Mouse (Mus musculus): ENCODE results near the gene Shbg.
"Not testable (repeated sequence)": the region's sequence is repeated elsewhere in the genome, so short reads cannot be mapped to it uniquely, and the experiment has no call there.

The Shbg gene

DNA sequence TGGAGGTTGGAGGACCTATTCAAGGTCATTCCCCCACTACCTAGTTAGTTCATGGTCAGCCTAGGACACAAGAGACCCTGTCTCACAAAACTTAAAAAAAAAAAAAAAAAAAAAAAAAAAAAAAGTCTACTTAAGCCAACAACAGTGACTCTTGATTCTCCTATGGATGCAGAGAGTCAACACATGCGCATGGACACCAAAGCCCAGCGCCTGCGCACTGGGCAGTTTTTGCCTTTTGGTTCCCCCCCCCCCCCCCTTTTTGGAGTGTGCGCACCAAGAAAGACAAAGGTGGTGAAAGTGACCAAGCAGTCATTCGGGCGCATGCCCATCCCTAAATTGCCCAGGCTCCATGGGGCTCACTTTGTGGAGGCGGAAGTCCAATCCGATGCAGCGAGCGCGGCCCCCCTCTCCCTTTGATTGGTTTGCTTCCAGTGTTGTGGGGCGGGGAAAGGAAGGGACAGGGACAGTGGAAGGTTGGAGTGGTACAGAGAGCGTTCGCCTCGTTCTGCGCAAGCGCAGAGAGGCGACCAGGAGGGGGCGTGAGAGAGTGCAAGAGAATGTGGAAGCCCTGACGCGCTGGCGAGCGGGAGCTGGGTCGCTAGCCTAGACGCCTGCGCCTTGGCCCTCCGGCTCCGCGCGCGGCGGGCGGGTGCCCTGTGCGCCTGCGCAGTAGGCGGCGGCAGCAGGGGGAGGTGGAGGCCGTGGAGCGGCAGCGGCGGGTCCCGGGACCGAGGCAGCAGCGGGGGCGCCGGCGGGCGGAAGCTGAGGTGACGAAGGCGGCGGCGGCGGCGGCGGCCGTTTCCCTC is 14.8 kb upstream of the Shbg start, which contains the start of gene Fxr2:
Gene Fxr2 (plus strand): TSS at position 707 of the 806 bp plus-strand sequence.
- DNase-seq (ENCODE audit: low spot score in 2 of 2), result peak; percentile 100

DNA sequence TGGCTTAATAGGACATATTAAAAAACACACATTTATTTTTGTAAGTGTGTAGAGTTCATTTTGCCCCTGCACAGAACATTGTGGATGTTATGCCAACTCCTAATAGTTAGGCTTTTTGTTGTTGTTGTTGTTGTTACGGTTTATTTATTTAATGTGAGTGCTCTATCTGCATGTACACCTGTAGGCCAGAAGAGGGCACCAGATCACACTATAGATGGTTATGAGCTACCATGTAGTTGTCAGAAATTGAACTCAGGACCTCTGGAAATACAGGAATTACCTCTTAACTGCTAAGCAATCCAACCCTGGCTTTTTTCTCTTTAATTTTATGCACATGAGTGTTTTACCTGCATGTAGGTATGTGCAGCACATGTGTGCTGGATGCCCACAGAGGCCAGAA is 12.1 kb upstream of the Shbg start:
- no peak for DNase-seq (ENCODE audit: low spot score in 2 of 2)

DNA sequence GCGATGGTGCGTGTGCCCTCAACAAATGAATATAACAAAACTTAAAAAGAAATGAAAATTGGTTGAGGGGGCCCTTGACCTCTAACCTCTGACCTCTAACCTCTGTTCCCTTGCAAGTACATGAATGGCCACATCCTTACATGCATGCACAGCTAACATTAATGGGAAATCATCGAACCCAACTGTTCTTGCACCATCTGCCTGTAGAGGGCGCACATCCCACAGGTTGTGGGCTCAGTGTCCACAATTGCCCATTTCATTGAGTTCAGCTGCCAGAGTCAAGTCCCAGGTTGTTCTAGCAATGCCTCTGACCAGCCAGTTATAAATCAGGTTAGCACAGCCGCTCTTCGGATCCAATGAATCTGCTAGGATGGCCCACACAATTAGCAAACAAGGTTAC is 10.6 kb upstream of the Shbg start:
- peak; percentile 53 to 68 for DNase-seq (ENCODE audit: low spot score in 2 of 2)

- not testable (repeated sequence) for DNase-seq (ENCODE audit: low spot score in 2 of 2)
Observed at GRCm38 (mm10) chr11:69624339-69624738, 6.6 kb upstream of the Shbg start.

GRCm38 (mm10) chr11:69623006-69623405 is 5.3 kb upstream of the Shbg start:
- no peak for DNase-seq (ENCODE audit: low spot score in 2 of 2)

GRCm38 (mm10) chr11:69622406-69622805 is 4.7 kb upstream of the Shbg start:
- DNase-seq (ENCODE audit: low spot score in 2 of 2), result no peak

GRCm38 (mm10) chr11:69621571-69622268 is 4.0 kb upstream of the Shbg start, which contains the start of gene Sat2:
Gene Sat2, plus strand, starts transcription at chr11:69622024.
- DNase-seq (ENCODE audit: low spot score in 2 of 2), result no peak

DNA sequence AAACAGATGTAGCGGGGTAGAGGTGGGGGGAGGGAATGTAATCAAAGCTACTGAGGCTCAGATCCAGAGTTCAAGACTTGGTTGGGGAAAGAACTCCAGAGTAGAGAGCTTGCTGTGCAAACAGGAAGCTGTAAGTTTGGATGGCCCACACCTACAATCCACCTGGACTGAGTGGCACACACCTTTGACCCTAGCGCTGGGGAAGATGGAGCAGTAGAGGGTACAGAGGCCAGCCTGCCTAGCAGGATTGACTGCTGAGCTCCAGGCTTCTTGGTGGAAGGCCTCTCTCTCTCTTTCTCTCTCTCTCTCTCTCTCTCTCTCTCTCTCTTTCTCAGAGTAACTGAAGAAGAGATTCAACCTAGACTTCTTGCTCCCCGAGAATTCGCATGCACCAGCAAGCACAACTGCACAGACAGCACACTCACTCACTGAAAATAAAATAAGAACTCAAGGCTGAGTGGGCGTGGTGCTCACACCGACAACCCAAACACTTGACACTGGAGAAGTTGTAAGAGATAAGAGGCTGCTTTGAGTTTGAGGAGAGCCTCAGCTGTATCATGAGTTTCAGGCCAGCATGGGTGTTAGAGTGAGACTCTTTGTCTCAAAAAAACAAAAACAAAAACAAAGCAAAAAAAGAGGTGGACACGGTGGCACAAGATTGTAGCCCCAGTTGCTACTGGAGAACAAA is 2.8 kb upstream of the Shbg start:
- DNase-seq (ENCODE audit: low spot score in 2 of 2), result no peak

- DNase-seq (ENCODE audit: low spot score in 2 of 2), result no peak
Observed at GRCm38 (mm10) chr11:69616781-69617180, 924 bp downstream of the Shbg start.

DNA sequence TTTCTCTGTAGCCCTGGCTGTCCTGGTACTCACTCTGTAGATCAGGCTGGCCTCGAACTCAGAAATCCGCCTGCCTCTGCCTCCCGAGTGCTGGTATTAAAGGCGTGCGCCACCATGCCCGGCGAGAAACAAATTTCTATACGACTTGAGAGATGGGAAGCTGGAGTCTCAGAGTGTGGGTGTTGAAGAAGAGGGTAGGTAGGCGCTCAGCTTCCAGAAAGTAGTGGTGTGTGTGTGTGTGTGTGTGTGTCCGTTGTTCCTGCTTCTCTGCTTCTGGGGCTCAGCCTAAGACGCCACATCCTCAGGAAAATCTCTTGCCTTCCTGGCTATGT is 3.5 kb downstream of the Shbg start:
- DNase-seq (ENCODE audit: low spot score in 2 of 2), result not testable (repeated sequence)

DNA sequence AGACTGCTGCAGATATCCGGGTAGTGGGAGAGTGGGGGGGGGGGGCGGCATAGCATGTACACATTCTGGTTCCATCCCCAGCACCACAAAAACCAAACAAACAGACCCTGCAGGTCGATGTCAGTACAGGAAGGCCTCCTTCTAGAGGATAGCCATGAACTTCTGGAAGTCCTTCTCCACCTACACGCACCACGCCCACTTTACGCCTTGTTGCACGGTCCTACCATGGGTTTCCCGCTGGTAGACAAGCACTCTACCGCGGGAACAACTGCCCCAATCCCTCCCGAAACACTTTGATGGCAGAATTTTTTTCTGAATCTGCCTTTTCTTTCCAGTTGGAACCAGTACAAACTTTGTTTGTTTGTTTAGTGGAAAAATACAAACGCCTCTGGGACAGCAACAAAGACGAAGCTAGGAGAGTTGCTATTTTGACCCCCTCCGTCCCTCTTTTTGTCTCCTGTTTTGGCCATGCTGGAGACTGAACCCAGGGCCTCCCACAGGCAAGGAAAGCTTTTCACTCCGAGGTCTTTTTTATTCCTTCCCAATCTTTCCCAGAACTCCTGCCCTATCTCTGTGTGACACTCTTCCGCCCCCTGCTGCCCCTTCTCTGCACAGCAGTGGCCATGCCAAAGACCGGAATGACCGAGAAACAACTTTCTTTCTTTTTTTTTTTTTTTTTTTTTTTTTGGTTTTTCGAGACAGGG is 4.0 kb downstream of the Shbg start:
- peak; percentile 56 to 74 for DNase-seq (ENCODE audit: low spot score in 2 of 2)

GRCm38 (mm10) chr11:69610899-69611298 is 6.8 kb downstream of the Shbg start:
- no peak for DNase-seq (ENCODE audit: low spot score in 2 of 2)

- DNase-seq (ENCODE audit: low spot score in 2 of 2), result no peak
Observed at GRCm38 (mm10) chr11:69609416-69609815, 8.3 kb downstream of the Shbg start.

GRCm38 (mm10) chr11:69608525-69608924 is 9.2 kb downstream of the Shbg start:
- DNase-seq (ENCODE audit: low spot score in 2 of 2), result no peak

DNA sequence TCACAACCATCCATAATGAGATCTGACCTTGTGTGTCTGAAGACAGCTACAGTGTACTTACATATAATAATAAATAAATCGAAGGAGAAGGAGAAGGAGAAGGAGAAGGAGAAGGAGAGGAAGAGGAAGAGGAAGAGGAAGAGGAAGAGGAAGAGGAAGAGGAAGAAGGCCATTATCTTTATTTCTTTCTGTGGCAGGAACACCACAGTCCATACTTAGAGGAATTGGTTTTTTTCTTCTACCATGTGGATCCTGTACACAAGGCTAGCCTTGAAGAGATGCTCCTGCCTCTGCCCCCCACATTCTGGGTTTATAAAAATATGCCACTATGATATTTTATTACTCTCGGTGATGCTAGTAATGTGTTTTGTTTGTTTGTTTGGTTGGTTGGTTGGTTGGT is 10.9 kb downstream of the Shbg start:
- DNase-seq (ENCODE audit: low spot score in 2 of 2), result no peak

DNA sequence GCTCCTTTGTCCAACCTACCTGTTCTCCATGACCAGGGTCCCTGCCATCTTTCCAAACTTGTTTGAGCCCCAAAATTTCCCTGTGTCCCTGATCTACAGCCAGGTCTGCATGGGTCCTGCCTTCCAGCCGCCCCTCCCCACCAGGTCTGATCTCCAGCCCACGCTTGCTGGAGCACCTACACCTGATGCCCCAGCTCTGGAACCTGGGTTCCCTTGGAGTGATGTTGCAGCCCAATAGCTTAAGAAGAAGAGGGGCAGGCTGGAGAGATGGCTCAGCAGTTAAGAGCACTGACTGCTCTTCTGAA is 11.3 kb downstream of the Shbg start:
- no peak for DNase-seq (ENCODE audit: low spot score in 2 of 2)

- DNase-seq (ENCODE audit: low spot score in 2 of 2), result peak; percentile 56 to 69
Observed at GRCm38 (mm10) chr11:69605726-69606490, 11.8 kb downstream of the Shbg start, which contains the start of gene Atp1b2. Gene Atp1b2, minus strand, starts transcription at chr11:69605942.

GRCm38 (mm10) chr11:69604795-69605664 is 12.7 kb downstream of the Shbg start:
- DNase-seq (ENCODE audit: low spot score in 2 of 2), result no peak

DNA sequence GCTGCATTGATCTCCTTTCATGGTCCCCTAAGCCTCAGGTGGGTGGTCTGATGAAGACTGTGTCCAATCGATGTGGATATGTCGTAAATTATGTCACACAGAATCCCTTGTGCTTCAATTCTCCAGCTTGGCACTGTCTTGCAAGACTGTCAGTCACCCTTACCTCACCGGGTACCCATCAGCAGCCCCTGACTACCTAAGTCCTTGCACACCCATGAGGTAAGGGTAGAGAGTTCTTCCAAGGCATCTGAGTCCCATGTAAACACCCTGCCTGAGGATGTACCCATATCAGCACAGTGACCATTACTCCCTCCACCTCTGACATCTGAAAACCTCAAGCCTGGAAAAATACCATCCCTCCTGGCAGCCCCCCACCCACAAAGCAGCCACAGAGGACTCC is 13.4 kb downstream of the Shbg start:
- no peak for DNase-seq (ENCODE audit: low spot score in 2 of 2)

- no peak for DNase-seq (ENCODE audit: low spot score in 2 of 2)
Observed at GRCm38 (mm10) chr11:69603516-69603915, 14.2 kb downstream of the Shbg start.
